Mouse (Mus musculus) liver, adult 2 months (tissue): ENCODE measurements around the gene Slc44a2. TPM values are rescaled to one million over a fixed set of nuclear protein-coding genes. Genes with fewer than 3 reads are reported as not detected.
A peak's percentile ranks its signal among the peaks of the same experiment; 100 is the strongest.

Source experiments
- DNase-seq: peaks from one replicate; pipeline ENCODE4 v3.0.0-alpha.2; 2011; ENCODE audit warnings: low read depth, low spot score; ENCODE audit errors: extremely low read depth
- H3K27ac ChIP-seq: fragments of 200-500 bp; replicated peaks from 2 replicates; pipeline ENCODE4 v1.5.1; 2012; ENCODE audit warnings: low read depth, mild to moderate bottlenecking, control low read depth, inconsistent platforms, low read length; ENCODE audit not compliant: insufficient read depth
- H3K27me3 ChIP-seq: fragments of 200-500 bp; 2 replicates; pipeline ENCODE4 v1.6.1; 2012; ENCODE audit warnings: mild to moderate bottlenecking, moderate library complexity, low read length, inconsistent platforms; ENCODE audit not compliant: control insufficient read depth, insufficient read depth
- H3K36me3 ChIP-seq: fragments of 200-500 bp; 2 replicates; pipeline ENCODE4 v1.6.1; 2012; ENCODE audit warnings: low read length, inconsistent platforms; ENCODE audit not compliant: control insufficient read depth, insufficient read depth
- H3K4me1 ChIP-seq: fragments of 200-500 bp; 2 replicates; pipeline ENCODE4 v1.6.1; 2011; ENCODE audit warnings: low read length; ENCODE audit not compliant: control insufficient read depth, insufficient read depth
- H3K4me3 ChIP-seq: fragments of 200-500 bp; 2 replicates; pipeline ENCODE4 v1.5.1; 2011; ENCODE audit warnings: low read depth, mild to moderate bottlenecking, control low read depth, low read length, moderate library complexity; ENCODE audit not compliant: insufficient read depth
- H3K79me2 ChIP-seq: fragments of 200-500 bp; 2 replicates; pipeline ENCODE4 v1.6.1; 2012; ENCODE audit warnings: inconsistent platforms, mild to moderate bottlenecking, low read length, moderate library complexity; ENCODE audit not compliant: control insufficient read depth, insufficient read depth
- H3K9ac ChIP-seq: fragments of 200-500 bp; 2 replicates; pipeline ENCODE4 v1.6.1; 2012; ENCODE audit warnings: low read depth, mild to moderate bottlenecking, control low read depth, inconsistent platforms, low read length
- CTCF ChIP-seq: fragments of 200-500 bp; IDR thresholded peaks from 2 replicates; pipeline ENCODE4 v1.5.1; 2011; ENCODE audit warnings: low read depth, low read length, control low read depth
- POLR2A ChIP-seq: fragments of 200-500 bp; IDR thresholded peaks from 2 replicates; pipeline ENCODE4 v1.6.1; 2011; ENCODE audit warnings: low read length, control low read depth; ENCODE audit not compliant: insufficient read depth; ENCODE audit errors: extremely low read depth
- WGBS: fragments of 180-500 bp; shearing (Covaris S2); methylation state at CpG from one replicate; pipeline ENCODE4 v1.1.7; 2018; 5-methylcytosine and 5-hydroxymethylcytosine counted together
- polyA plus RNA-seq: library from polyadenylated mRNA; depleted of rRNA; stranded (reverse); fragments of >200 nt; gene quantifications from 2 replicates; pipeline ENCODE4 v1.2.3, GENCODE M21; 2012
- total RNA-seq: library from RNA; depleted of rRNA; stranded (reverse); fragments of >200 nt; gene quantifications from 2 replicates; pipeline ENCODE4 v1.2.3, GENCODE M21; 2014

Gene Slc44a2
- total and polyA plus RNA-seq, 2 experiments, result 3.8 to 5.8 TPM

GRCm38 (mm10) chr9:21367357-21368111 lies 47.0 kb downstream of the Slc44a2 start, which contains the start of gene Ilf3:
TSS of gene Ilf3 (plus strand) at chr9:21367871.
- WGBS, result 1% methylated on average over 66 of the region's 66 CpGs
- peak within 1 kb of the TSS; percentile 22 for H3K27ac ChIP-seq
- peak within 1 kb of the TSS; percentile 98 for H3K4me3 ChIP-seq
- no peaks in the 10 kb centered on the region for H3K36me3 ChIP-seq
- H3K9ac ChIP-seq, result peak within 1 kb of the TSS; percentile 83
- H3K4me1 ChIP-seq, result peaks cover 6% of the 10 kb centered on the region
- no peaks in the 10 kb centered on the region for H3K27me3 ChIP-seq
- peak; percentile 99 for DNase-seq
- TF ChIP-seq POLR2A (0 out of 2 replicates have a peak, but pooled peaks have one; percentile 25), CTCF (no peak)
- peaks cover 21% of the 10 kb centered on the region; the same call in 1 of the 2 replicates for H3K79me2 ChIP-seq

- Histone ChIP-seq H3K27me3 (no peaks in the 10 kb centered on the region), H3K4me1 (peaks cover 6% of the 10 kb centered on the region), H3K9ac (peak overlapping the region; percentile 83), H3K4me3 (peak overlapping the region; percentile 98), H3K27ac (no peak overlapping the region; the same call in 1 of the 2 replicates), H3K36me3 (no peaks in the 10 kb centered on the region), H3K79me2 (peaks cover 28% of the 10 kb centered on the region)
- under 1% methylated on average over 38 of the region's 38 CpGs for WGBS
- TF ChIP-seq CTCF (no peak), POLR2A (no peak)
- peak; percentile 17 for DNase-seq
Observed at GRCm38 (mm10) chr9:21368131-21368584, 47.7 kb downstream of the Slc44a2 start.

GRCm38 (mm10) chr9:21369080-21369479 lies 48.6 kb downstream of the Slc44a2 start:
- TF ChIP-seq POLR2A, result no peak
- TF ChIP-seq CTCF, result no peak
- Histone ChIP-seq H3K27me3 (no peaks in the 10 kb centered on the region), H3K4me1 (peaks cover 6% of the 10 kb centered on the region), H3K79me2 (peaks cover 35% of the 10 kb centered on the region), H3K9ac (no peak overlapping the region), H3K4me3 (no peak overlapping the region), H3K27ac (no peak overlapping the region), H3K36me3 (no peaks in the 10 kb centered on the region)
- 66% methylated on average over 11 of the region's 11 CpGs for WGBS
- DNase-seq, result no peak

GRCm38 (mm10) chr9:21370876-21371275 lies 50.4 kb downstream of the Slc44a2 start:
- WGBS, result 92% methylated on average over 2 of the region's 2 CpGs
- H3K9ac ChIP-seq, result no peak overlapping the region
- no peak for DNase-seq
- H3K4me1 ChIP-seq, result peaks cover 6% of the 10 kb centered on the region
- H3K27me3 ChIP-seq, result no peaks in the 10 kb centered on the region
- no peaks in the 10 kb centered on the region for H3K36me3 ChIP-seq
- TF ChIP-seq CTCF, result no peak
- TF ChIP-seq POLR2A, result no peak
- peaks cover 50% of the 10 kb centered on the region for H3K79me2 ChIP-seq
- H3K4me3 ChIP-seq, result no peak overlapping the region
- no peak overlapping the region for H3K27ac ChIP-seq

GRCm38 (mm10) chr9:21372508-21372907 lies 52.0 kb downstream of the Slc44a2 start:
- no peaks in the 10 kb centered on the region for H3K36me3 ChIP-seq
- H3K4me3 ChIP-seq, result no peak overlapping the region
- TF ChIP-seq POLR2A (no peak), CTCF (no peak)
- H3K79me2 ChIP-seq, result peaks cover 60% of the 10 kb centered on the region
- no peak for DNase-seq
- H3K4me1 ChIP-seq, result peaks cover 4% of the 10 kb centered on the region
- no peak overlapping the region for H3K27ac ChIP-seq
- H3K27me3 ChIP-seq, result no peaks in the 10 kb centered on the region
- WGBS, result 78% methylated on average over 1 of the region's 1 CpGs
- no peak overlapping the region for H3K9ac ChIP-seq

GRCm38 (mm10) chr9:21379195-21379594 lies 58.7 kb downstream of the Slc44a2 start:
- TF ChIP-seq CTCF (no peak), POLR2A (no peak)
- Histone ChIP-seq H3K27ac (no peak overlapping the region), H3K27me3 (no peaks in the 10 kb centered on the region), H3K9ac (no peak overlapping the region), H3K4me1 (no peaks in the 10 kb centered on the region), H3K4me3 (no peak overlapping the region), H3K79me2 (peaks cover 55% of the 10 kb centered on the region), H3K36me3 (no peaks in the 10 kb centered on the region)
- WGBS, result 74% methylated on average over 3 of the region's 3 CpGs
- DNase-seq, result no peak
